Mouse (Mus musculus) heart, adult 2 months (tissue): ENCODE measurements around the gene Kcnj6.

Experiments used
- CTCF ChIP-seq: fragments of 200-600 bp; IDR thresholded peaks from 2 replicates; pipeline ENCODE4 v1.8.1; 2022; ENCODE audit warnings: antibody characterized with exemption, mild to moderate bottlenecking, moderate library complexity
- EP300 ChIP-seq: fragments of 200-500 bp; IDR thresholded peaks from 2 replicates; pipeline ENCODE4 v1.6.1; 2011; ENCODE audit warnings: low read depth, low read length, control low read depth; ENCODE audit not compliant: insufficient read depth
- POLR2A ChIP-seq: fragments of 200-500 bp; IDR thresholded peaks from 2 replicates; pipeline ENCODE4 v1.6.1; 2011; ENCODE audit warnings: mild to moderate bottlenecking, low read depth, low read length, control low read depth; ENCODE audit not compliant: insufficient read depth

- TF ChIP-seq POLR2A (no peak), CTCF (no peak), EP300 (no peak)
Observed at GRCm38 (mm10) chr16:94999019-94999418, 1.5 kb upstream of the Kcnj6 start.
